Mouse (Mus musculus) ES-Bruce4 (cell line): ENCODE measurements around the gene Dand5. TPM values are rescaled to one million over a fixed set of nuclear protein-coding genes. Genes with fewer than 3 reads are reported as not detected.

Source experiments
- H3K27ac ChIP-seq: 2 replicates; pipeline ENCODE4 v1.5.1; 2012; ENCODE audit warnings: low read length, inconsistent platforms; ENCODE audit not compliant: insufficient read depth
- H3K27me3 ChIP-seq: 2 replicates; pipeline ENCODE4 v1.6.1; 2012; ENCODE audit warnings: mild to moderate bottlenecking, low read length, inconsistent platforms; ENCODE audit not compliant: control insufficient read depth, poor library complexity, insufficient read depth, severe bottlenecking
- H3K36me3 ChIP-seq: 2 replicates; pipeline ENCODE4 v1.6.1; 2012; ENCODE audit warnings: inconsistent platforms, mild to moderate bottlenecking, low read length, moderate library complexity; ENCODE audit not compliant: control insufficient read depth, poor library complexity, insufficient read depth, severe bottlenecking
- H3K4me1 ChIP-seq: one replicate; pipeline ENCODE4 v1.8.1; 2011; ENCODE audit warnings: low read length; ENCODE audit not compliant: control insufficient read depth, insufficient read depth
- H3K4me3 ChIP-seq: 2 replicates; pipeline ENCODE4 v1.5.1; 2011; ENCODE audit warnings: low read depth, mild to moderate bottlenecking, low read length
- H3K9ac ChIP-seq: 2 replicates; pipeline ENCODE4 v1.6.1; 2012; ENCODE audit warnings: low read depth, mild to moderate bottlenecking, inconsistent platforms; ENCODE audit not compliant: poor library complexity, severe bottlenecking
- H3K9me3 ChIP-seq: replicated peaks from 2 replicates; pipeline ENCODE4 v1.6.1; 2012; ENCODE audit warnings: mild to moderate bottlenecking, low read length, inconsistent platforms; ENCODE audit not compliant: control insufficient read depth, poor library complexity, insufficient read depth, severe bottlenecking
- CTCF ChIP-seq: IDR thresholded peaks from one replicate; pipeline ENCODE4 v1.8.1; 2011; ENCODE audit warnings: low read depth, low read length
- EP300 ChIP-seq: IDR thresholded peaks from 2 replicates; pipeline ENCODE4 v1.6.1; 2011; ENCODE audit warnings: low read depth, low read length; ENCODE audit not compliant: insufficient read depth
- POLR2A ChIP-seq: IDR thresholded peaks from one replicate; pipeline ENCODE4 v1.8.1; 2011; ENCODE audit warnings: low read length; ENCODE audit not compliant: insufficient read depth
- polyA plus RNA-seq: library from polyadenylated mRNA; stranded (reverse); fragments of >200 nt; gene quantifications from 2 replicates; pipeline ENCODE4 v1.2.4, GENCODE M21; 2011; ENCODE audit warnings: low read depth; ENCODE audit not compliant: missing spikeins, insufficient read depth, insufficient read length

Dand5 gene
- polyA plus RNA-seq, 1 experiment, result 2.5 TPM

DNA sequence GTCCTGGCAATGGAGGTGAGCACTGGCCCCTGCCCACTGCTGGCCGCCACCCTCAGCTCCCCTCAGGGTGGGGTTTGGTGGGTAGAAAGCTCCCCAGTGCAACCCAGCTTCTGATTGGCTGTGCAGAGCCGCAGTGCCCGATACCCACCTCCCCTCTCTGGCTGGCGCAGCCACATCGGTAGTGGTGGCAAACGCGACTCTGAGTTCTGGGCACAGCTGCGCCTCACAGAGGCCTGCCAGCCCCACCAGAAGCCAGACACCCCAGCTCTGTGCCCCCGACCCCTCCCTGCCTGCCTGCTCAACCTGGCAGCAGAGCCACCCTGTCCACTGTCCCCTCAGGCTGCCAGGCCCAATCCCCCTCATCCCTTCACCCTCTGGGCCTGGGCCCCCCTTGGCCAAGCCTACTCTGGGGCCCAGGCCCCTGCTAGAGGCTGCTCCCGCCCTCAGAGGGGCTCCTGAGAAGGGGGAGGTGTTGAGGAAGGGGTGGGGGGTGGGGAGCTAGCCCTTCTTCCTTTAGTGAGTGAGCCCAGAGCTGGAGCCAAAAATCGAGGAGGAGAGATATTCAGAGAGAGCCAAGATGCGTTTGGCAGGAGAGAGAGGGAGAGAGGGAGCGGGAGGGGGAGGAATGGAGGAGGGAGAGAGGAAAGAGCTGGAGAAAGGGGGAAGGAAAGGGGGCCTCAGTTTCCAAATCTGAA, 28.7 kb downstream of the Dand5 start:
- no peaks in the 10 kb centered on the region for H3K36me3 ChIP-seq
- no peak overlapping the region for H3K4me3 ChIP-seq
- no peaks in the 10 kb centered on the region for H3K9me3 ChIP-seq
- H3K9ac ChIP-seq, result no peak overlapping the region
- H3K27ac ChIP-seq, result no peak overlapping the region
- TF ChIP-seq CTCF, result no peak
- TF ChIP-seq POLR2A, result no peak
- no peak for TF ChIP-seq EP300
- 0 out of 2 replicates have a peak, but pooled peaks cover 4% of the 10 kb centered on the region for H3K27me3 ChIP-seq
- no peaks in the 10 kb centered on the region for H3K4me1 ChIP-seq

DNA sequence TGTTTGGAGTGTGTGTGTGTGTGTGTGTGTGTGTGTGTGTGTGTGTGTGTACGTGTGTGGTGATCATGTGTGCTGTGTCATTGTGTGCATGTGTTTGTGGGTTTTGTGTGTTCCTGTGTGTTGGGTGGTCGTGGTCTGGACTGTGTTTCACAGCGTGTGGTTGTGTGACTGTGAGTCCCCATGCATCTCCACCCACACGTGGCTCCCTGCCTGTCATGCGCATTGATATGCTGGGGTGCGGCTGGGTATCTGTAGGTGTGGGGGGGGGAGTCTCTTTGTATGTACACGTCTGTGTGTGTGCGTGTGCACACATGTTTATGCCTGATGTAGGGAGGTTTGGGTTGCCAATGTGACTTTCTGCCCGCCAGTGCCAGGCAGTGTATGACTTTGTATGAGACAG, 29.5 kb downstream of the Dand5 start:
- H3K4me3 ChIP-seq, result no peak overlapping the region
- no peak overlapping the region for H3K9ac ChIP-seq
- H3K27ac ChIP-seq, result no peak overlapping the region
- H3K9me3 ChIP-seq, result no peaks in the 10 kb centered on the region
- no peaks in the 10 kb centered on the region for H3K4me1 ChIP-seq
- no peaks in the 10 kb centered on the region for H3K27me3 ChIP-seq
- no peaks in the 10 kb centered on the region for H3K36me3 ChIP-seq
- TF ChIP-seq CTCF, result no peak
- TF ChIP-seq EP300, result no peak
- no peak for TF ChIP-seq POLR2A

DNA sequence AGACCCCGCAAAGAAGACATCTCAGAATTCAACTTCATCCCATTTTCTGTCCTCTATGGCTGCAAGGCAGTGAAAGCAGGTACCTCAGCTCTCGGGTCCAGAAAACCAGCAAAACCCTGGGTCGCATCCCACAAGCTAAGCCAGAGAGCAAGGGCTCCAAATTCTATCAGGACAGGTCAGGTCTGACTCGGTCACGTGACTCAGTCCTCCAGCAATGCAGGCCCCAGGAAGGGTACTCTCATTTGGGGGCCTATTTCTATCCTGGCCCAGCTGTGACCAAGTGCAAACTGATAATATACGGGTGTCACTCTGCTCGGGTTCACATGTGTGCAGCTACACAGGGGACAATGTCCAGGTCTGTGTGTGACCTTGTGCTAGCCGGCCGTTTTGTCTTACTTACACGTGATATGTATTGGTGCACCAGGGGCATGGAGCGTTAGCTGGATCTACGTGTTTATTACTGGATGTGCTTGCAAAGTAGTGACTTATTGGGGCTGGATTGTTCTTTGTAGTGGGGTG, 30.1 kb downstream of the Dand5 start:
- no peaks in the 10 kb centered on the region for H3K9me3 ChIP-seq
- no peaks in the 10 kb centered on the region for H3K36me3 ChIP-seq
- no peak for TF ChIP-seq EP300
- no peak for TF ChIP-seq CTCF
- TF ChIP-seq POLR2A, result no peak
- H3K27me3 ChIP-seq, result no peaks in the 10 kb centered on the region
- H3K4me1 ChIP-seq, result no peaks in the 10 kb centered on the region
- H3K4me3 ChIP-seq, result no peak overlapping the region
- no peak overlapping the region for H3K9ac ChIP-seq
- H3K27ac ChIP-seq, result no peak overlapping the region

DNA sequence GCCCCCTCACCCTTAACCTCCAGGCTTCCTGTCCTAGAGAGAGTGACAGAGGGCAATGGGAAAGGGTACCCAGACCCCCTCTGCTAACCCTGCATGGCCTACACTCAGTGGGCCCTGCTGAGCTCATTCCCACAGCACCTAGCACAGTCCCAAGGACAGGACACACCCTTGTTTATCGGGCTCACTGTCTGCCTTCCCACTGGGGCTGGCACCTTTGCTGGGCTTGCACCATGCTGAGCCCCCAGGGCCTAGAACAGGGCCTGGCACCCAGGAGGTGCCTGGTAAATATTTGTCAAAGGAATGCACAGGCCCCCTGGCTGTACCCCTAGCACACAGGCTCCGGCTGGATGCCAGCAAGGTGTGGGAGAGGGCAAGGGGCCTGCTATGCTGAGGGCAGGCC, 32.1 kb downstream of the Dand5 start:
- Histone ChIP-seq H3K27me3 (peaks cover 8% of the 10 kb centered on the region; the same call in 1 of the 2 replicates), H3K36me3 (no peaks in the 10 kb centered on the region), H3K9ac (no peak overlapping the region), H3K4me1 (no peaks in the 10 kb centered on the region), H3K27ac (no peak overlapping the region), H3K9me3 (no peaks in the 10 kb centered on the region), H3K4me3 (no peak overlapping the region)
- TF ChIP-seq CTCF (no peak), POLR2A (no peak), EP300 (no peak)

DNA sequence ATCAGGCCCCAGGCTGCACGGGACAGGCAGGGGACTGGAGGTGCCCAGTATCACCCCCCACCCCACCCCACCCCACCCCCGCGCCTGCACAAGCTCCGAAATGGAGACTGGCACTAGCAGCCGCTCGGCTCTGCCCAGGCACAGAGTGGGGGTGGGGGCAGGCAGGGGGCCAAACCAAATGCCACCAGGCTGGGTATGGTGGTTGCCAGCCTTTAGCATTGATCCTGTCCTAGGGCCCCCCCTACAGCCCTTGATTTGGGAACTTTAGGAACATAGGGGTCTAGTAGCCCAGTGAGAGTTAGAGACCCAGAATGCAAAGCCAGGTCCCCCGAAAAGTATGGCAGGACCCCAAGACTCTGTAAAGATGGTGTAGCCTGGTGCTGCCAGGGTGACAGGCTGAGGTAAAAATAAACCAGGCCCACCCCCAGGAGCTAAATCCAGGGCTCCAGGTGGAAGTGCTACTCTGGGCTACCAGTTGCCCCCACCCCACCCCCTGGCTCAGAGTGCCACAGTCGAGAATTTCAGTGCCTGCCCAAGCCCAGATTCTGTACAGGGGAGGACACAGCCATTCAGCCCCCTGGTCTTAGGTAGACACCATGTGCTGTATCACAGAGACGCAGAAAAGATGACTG, 32.7 kb downstream of the Dand5 start:
- H3K27ac ChIP-seq, result no peak overlapping the region
- no peak overlapping the region for H3K9ac ChIP-seq
- no peaks in the 10 kb centered on the region for H3K9me3 ChIP-seq
- no peak overlapping the region for H3K4me3 ChIP-seq
- no peaks in the 10 kb centered on the region for H3K4me1 ChIP-seq
- TF ChIP-seq CTCF (no peak), POLR2A (no peak), EP300 (no peak)
- no peaks in the 10 kb centered on the region for H3K36me3 ChIP-seq
- peaks cover 8% of the 10 kb centered on the region; the same call in 1 of the 2 replicates for H3K27me3 ChIP-seq

DNA sequence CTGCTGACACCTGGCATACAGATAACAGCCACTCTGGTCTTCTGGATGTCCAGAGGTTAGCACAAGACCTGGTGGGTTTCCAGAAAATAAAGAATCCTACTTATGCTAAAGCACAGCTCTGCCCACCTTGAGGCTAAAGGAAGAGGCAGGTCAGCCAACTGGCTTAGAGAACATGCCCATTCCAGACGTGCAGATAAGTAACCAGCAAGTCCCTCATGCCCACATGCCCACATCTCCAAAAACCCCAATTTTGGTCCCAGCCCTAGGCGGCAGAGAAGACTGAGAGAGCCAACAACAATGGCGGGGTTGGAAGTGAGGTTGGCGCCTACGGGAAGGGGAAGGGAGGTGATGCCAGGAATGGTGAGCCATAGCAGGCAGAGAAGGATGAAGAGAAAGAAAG, 33.3 kb downstream of the Dand5 start:
- peaks cover 13% of the 10 kb centered on the region for H3K27me3 ChIP-seq
- H3K9ac ChIP-seq, result no peak overlapping the region
- H3K4me3 ChIP-seq, result no peak overlapping the region
- no peaks in the 10 kb centered on the region for H3K4me1 ChIP-seq
- H3K9me3 ChIP-seq, result no peaks in the 10 kb centered on the region
- H3K27ac ChIP-seq, result no peak overlapping the region
- TF ChIP-seq CTCF (no peak), POLR2A (no peak), EP300 (no peak)
- no peaks in the 10 kb centered on the region for H3K36me3 ChIP-seq
